Mouse (Mus musculus) left cerebral cortex, adult 8-10 months (tissue): ENCODE measurements around the gene Mrc2. TPM values are rescaled to one million over a fixed set of nuclear protein-coding genes. Genes with fewer than 3 reads are reported as not detected.

Experiments used
- DNase-seq, 2 experiments: peaks; one replicate each; pipeline ENCODE4 v3.0.0; 2022; ENCODE audit warnings: low spot score in 2 of 2
- total RNA-seq, 4 experiments: library from RNA; stranded (reverse); gene quantifications; 2 replicates each; pipeline ENCODE4 v1.2.4; 2022

The Mrc2 gene
- total RNA-seq, 4 experiments from 2014 or later = 8.1 to 13.8 (median 9.4) TPM

GRCm38 (mm10) chr11:105310197-105310596 lies 17.8 kb downstream of the Mrc2 start:
- DNase-seq = no peak

GRCm38 (mm10) chr11:105311291-105311975 lies 19.0 kb downstream of the Mrc2 start:
- DNase-seq = no peak

- DNase-seq = no peak
These were observed 20.0 kb downstream of the Mrc2 start for GRCm38 (mm10) chr11:105312311-105312942.

GRCm38 (mm10) chr11:105312972-105313632 lies 20.7 kb downstream of the Mrc2 start:
- DNase-seq = no peak

GRCm38 (mm10) chr11:105313633-105314014 lies 21.2 kb downstream of the Mrc2 start:
- no peak for DNase-seq

- no peak for DNase-seq
These were observed 22.9 kb downstream of the Mrc2 start for GRCm38 (mm10) chr11:105315296-105315695.

GRCm38 (mm10) chr11:105316121-105316520 lies 23.7 kb downstream of the Mrc2 start:
- no peak for DNase-seq

- DNase-seq = no peak
These were observed 25.3 kb downstream of the Mrc2 start for GRCm38 (mm10) chr11:105317769-105318168.

- no peak for DNase-seq
These were observed 28.6 kb downstream of the Mrc2 start for GRCm38 (mm10) chr11:105321090-105321489.

- no peak for DNase-seq
These were observed 31.1 kb downstream of the Mrc2 start for GRCm38 (mm10) chr11:105323530-105323929.

GRCm38 (mm10) chr11:105327101-105327500 lies 34.7 kb downstream of the Mrc2 start:
- DNase-seq = no peak

- DNase-seq = no peak
These were observed 37.5 kb downstream of the Mrc2 start for GRCm38 (mm10) chr11:105329962-105330361.

GRCm38 (mm10) chr11:105331129-105331528 lies 38.7 kb downstream of the Mrc2 start:
- no peak for DNase-seq

- no peak for DNase-seq
These were observed 39.3 kb downstream of the Mrc2 start for GRCm38 (mm10) chr11:105331732-105332131.

GRCm38 (mm10) chr11:105332468-105332867 lies 40.0 kb downstream of the Mrc2 start:
- peak in 1 of 2 experiments; percentile 63 for DNase-seq

GRCm38 (mm10) chr11:105333867-105334670 lies 41.6 kb downstream of the Mrc2 start:
- DNase-seq = no peak

GRCm38 (mm10) chr11:105338596-105339390 lies 46.4 kb downstream of the Mrc2 start:
- DNase-seq = no peak

- no peak for DNase-seq
These were observed 52.8 kb downstream of the Mrc2 start for GRCm38 (mm10) chr11:105345284-105345683.

GRCm38 (mm10) chr11:105347162-105348161 lies 55.0 kb downstream of the Mrc2 start:
- DNase-seq = peak; percentile 75 to 86
